Mouse (Mus musculus): ENCODE results near the gene Fez2.

GRCm38 (mm10) chr17:78347111-78347801 is 70.7 kb downstream of the Fez2 start:
- TF ChIP-seq POLR2A (IDR thresholded peaks at IDR 0.05; ENCODE audit: borderline replicate concordance, insufficient read depth, low read length) (no peak), CTCF (IDR thresholded peaks at IDR 0.05; ENCODE audit: borderline replicate concordance, insufficient read depth, low read depth, low read length) (no peak)
